ENCODE assay signal across 9 mouse cellular contexts in genomic region chr6:114723925-114724324, GRCm38 (mm10).
DNase-seq lines count a peak whose midpoint lies in the region; ATAC-seq lines count a peak whose summit lies in the region.
"Had no signal": no experiment of that assay in that cellular context is flagged by ENCODE, and none has a peak within 500 bp of the region (broad histone marks: within the 10 kb centered on the region; RNA-seq: fewer than 3 reads in every experiment).

No protein-coding gene starts in this region.

- H3K4me1 ChIP-seq in liver, embryonic 11.5 days (replicated peaks; ENCODE audit: control insufficient read depth, insufficient read depth, low read length) = 0 out of 2 replicates have a peak, but pooled peaks cover 6% of the 10 kb centered on the region
- H3K4me1 ChIP-seq in limb, embryonic 10.5 days = peaks cover 43% of the 10 kb centered on the region

- no peaks in the 10 kb centered on the region for H3K36me3 ChIP-seq in liver, embryonic 11.5 days (ENCODE audit: control insufficient read depth, insufficient read depth, low read length)
- no peaks in the 10 kb centered on the region for H3K36me3 ChIP-seq in limb, embryonic 10.5 days
- H3K36me3 ChIP-seq: midbrain, embryonic 12.5 days had no signal

- ATAC-seq in liver, embryonic 11.5 days (replicated peaks; ENCODE audit: low FRiP score) = no peak

- H3K9me3 ChIP-seq in liver, embryonic 11.5 days (ENCODE audit: control insufficient read depth, low read length) = no peaks in the 10 kb centered on the region
- H3K9me3 ChIP-seq in limb, embryonic 10.5 days (replicated peaks) = no peaks in the 10 kb centered on the region
- H3K9me3 ChIP-seq: midbrain, embryonic 12.5 days had no signal

- no peak overlapping the region for H3K4me3 ChIP-seq in liver, embryonic 11.5 days (ENCODE audit: low read depth, low read length)
- H3K4me3 ChIP-seq in limb, embryonic 10.5 days = no peak overlapping the region
- H3K4me3 ChIP-seq: midbrain, embryonic 12.5 days had no signal

- H3K27me3 ChIP-seq in liver, embryonic 11.5 days (replicated peaks; ENCODE audit: control insufficient read depth, insufficient read depth, low read length) = no peaks in the 10 kb centered on the region
- no peaks in the 10 kb centered on the region for H3K27me3 ChIP-seq in limb, embryonic 10.5 days (ENCODE audit: low read depth, poor library complexity, severe bottlenecking)
- H3K27me3 ChIP-seq: midbrain, embryonic 12.5 days had no signal

- H3K9ac ChIP-seq in liver, embryonic 11.5 days (ENCODE audit: low read depth, low read length) = no peak overlapping the region
- H3K9ac ChIP-seq: midbrain, embryonic 12.5 days had no signal

- H3K4me2 ChIP-seq in liver, embryonic 11.5 days = no peak overlapping the region
- H3K4me2 ChIP-seq: midbrain, embryonic 12.5 days had no signal

- DNase-seq in liver = peak; percentile 13
- no peak for DNase-seq in liver, embryonic 11.5 days (ENCODE audit: low spot score)
- DNase-seq in cerebellum, adult 8-10 months = peak; percentile 16
- peak; percentile 47 to 61 for DNase-seq in frontal cortex, postnatal 25 days (ENCODE audit: low spot score in 2 of 2)
- peak; percentile 50 for DNase-seq in kidney, adult 18-20 months
- DNase-seq in limb, embryonic 10.5 days (ENCODE audit: low spot score) = peak; percentile 71
- DNase-seq in neural tube, embryonic 10.5 days (ENCODE audit: extremely low spot score, low spot score) = peak; percentile 56
- DNase-seq in yolk sac, embryonic 10.5 days (ENCODE audit: low spot score) = peak; percentile 24

- WGBS in liver, embryonic 11.5 days = 40% methylated on average over 9 of the region's 9 CpGs
- 31% methylated on average over 9 of the region's 9 CpGs for WGBS in limb, embryonic 10.5 days

- H3K27ac ChIP-seq in liver, embryonic 11.5 days (ENCODE audit: low read depth, low read length) = no peak overlapping the region
- peak overlapping the region; percentile 76 for H3K27ac ChIP-seq in limb, embryonic 10.5 days
- H3K27ac ChIP-seq: midbrain, embryonic 12.5 days had no signal
